Mouse (Mus musculus): Measurements from ENCODE around the gene Tpm1. TPM values are rescaled to one million over a fixed set of nuclear protein-coding genes. Genes with fewer than 3 reads are reported as not detected.
A peak's percentile ranks its signal among the peaks of the same experiment; 100 is the strongest.

Tpm1 gene
- 533 and 589 TPM in 2 replicates for polyA plus RNA-seq (2015; fragmentation: Nextera tagmentation; extraction: Ambion mirVana)

DNA sequence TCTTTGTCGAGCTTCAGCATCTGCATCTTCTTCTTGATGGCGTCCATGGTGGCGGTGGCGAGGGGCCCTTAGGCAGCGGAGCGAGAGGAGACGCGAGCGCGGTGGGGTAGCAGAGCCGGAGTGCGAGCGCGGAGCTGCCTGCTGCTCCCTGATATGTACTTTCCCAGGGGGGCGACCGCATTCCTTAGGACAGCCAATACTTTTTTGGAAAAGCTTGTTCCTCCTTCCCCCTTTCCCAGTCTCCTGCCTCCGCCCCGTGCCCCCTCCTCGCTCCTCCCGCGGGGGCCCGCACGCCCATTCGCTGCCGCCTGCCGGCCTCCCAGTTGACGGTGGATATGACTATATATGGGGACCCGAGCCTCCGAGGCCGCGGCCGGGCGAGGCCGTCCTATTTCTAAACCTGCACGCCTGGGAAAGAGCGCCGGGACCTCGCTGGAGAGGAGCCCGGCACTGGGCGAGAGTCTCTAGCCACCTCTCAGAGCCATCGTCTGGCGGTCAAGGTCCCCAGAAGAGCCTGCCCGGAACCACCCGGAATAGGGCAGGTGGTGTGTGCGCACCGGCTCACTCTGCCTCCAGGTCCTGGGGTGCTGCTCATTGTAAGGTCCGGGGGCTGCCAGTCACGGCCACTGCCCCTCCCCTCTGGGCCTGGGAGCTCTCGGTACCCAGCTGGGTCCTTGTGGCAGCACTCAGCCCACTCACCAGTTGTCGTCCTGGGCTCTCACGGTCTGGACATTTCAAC, at the start of gene Tpm1:
Gene Tpm1 (minus strand): TSS at position 321 of the 739 bp plus-strand sequence.
- peak; percentile 78 for ATAC-seq (replicated peaks; ENCODE audit: low FRiP score)

GRCm38 (mm10) chr9:67094371-67094770, 45.2 kb upstream of the Tpm1 start:
- no peak overlapping the region for H3K27ac ChIP-seq
- H3K27me3 ChIP-seq: no peaks in the 10 kb centered on the region
- no peak overlapping the region for H3K4me3 ChIP-seq (replicated peaks)
- no peaks in the 10 kb centered on the region for H3K9me3 ChIP-seq (replicated peaks)
- ATAC-seq (replicated peaks; ENCODE audit: low FRiP score): no peak
- no peaks in the 10 kb centered on the region for H3K36me3 ChIP-seq
- peaks cover 27% of the 10 kb centered on the region for H3K4me1 ChIP-seq
- 94% methylated on average over 2 of the region's 2 CpGs for WGBS
- no peak overlapping the region for H3K4me2 ChIP-seq
- no peak overlapping the region for H3K9ac ChIP-seq

More for the DNA sequence above, at the start of gene Tpm1:
- H3K4me2 ChIP-seq: peak within 1 kb of the TSS; percentile 92
- no peaks in the 10 kb centered on the region for H3K9me3 ChIP-seq (replicated peaks)
- H3K27ac ChIP-seq: peak within 1 kb of the TSS; percentile 92
- H3K4me3 ChIP-seq (replicated peaks): peak within 1 kb of the TSS; percentile 72
- H3K27me3 ChIP-seq: 0 out of 2 replicates have a peak, but pooled peaks cover 6% of the 10 kb centered on the region
- under 1% methylated on average over 51 of the region's 51 CpGs for WGBS
- H3K4me1 ChIP-seq: peaks cover 55% of the 10 kb centered on the region
- H3K9ac ChIP-seq: peak within 1 kb of the TSS; percentile 83
- no peaks in the 10 kb centered on the region for H3K36me3 ChIP-seq

DNA sequence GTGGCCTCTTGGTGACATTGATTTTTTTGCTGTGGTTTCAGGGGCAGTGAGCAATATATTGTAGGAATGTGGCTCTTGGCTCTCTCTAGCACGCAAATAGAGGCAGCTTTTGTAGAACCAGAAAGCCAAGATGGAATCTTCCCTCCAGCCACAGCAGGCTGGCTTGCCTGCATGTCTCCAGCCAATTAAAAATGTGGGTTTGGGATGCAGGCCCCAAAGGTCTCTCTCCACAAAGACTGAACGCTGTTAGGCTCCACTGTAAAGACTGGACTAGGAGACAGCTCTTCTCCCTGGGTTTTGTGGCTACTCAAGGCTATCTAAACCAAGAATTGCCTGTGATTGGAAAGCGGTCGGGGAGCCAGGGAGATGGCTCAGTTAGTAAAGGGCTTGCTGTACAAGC, 43.0 kb upstream of the Tpm1 start:
- H3K27me3 ChIP-seq: no peaks in the 10 kb centered on the region
- no peak overlapping the region for H3K4me2 ChIP-seq
- H3K4me1 ChIP-seq: peaks cover 24% of the 10 kb centered on the region
- 67% methylated on average over 4 of the region's 4 CpGs for WGBS
- H3K9ac ChIP-seq: no peak overlapping the region
- H3K9me3 ChIP-seq (replicated peaks): no peaks in the 10 kb centered on the region
- no peak for ATAC-seq (replicated peaks; ENCODE audit: low FRiP score)
- H3K27ac ChIP-seq: peak overlapping the region; percentile 68
- H3K4me3 ChIP-seq (replicated peaks): no peak overlapping the region
- H3K36me3 ChIP-seq: no peaks in the 10 kb centered on the region

DNA sequence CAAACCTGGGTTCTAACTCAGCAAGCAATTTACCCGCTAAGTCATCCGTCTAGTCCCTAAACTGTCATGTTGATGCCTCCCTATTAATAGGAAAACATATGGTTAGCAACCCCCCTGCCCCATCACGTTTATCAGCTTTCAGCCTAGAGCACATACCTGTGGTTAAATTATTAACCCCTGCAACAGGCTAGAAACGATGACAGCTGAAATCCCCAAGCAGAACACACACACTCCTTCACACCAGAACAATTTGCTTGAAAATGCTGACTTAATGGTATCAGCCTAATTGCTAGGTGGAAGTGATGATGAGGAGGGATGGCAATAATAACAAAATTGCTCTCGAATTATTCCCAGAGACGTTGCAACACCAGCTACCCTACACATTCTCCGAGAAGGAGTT, 42.4 kb upstream of the Tpm1 start:
- Histone ChIP-seq H3K9ac (no peak overlapping the region), H3K27ac (peak overlapping the region; percentile 68; the same call in 1 of the 2 replicates), H3K4me1 (peaks cover 24% of the 10 kb centered on the region), H3K9me3 (replicated peaks) (no peaks in the 10 kb centered on the region), H3K27me3 (no peaks in the 10 kb centered on the region), H3K4me2 (no peak overlapping the region), H3K36me3 (no peaks in the 10 kb centered on the region), H3K4me3 (replicated peaks) (no peak overlapping the region)
- WGBS: 37% methylated on average over 7 of the region's 7 CpGs
- no peak for ATAC-seq (replicated peaks; ENCODE audit: low FRiP score)

DNA sequence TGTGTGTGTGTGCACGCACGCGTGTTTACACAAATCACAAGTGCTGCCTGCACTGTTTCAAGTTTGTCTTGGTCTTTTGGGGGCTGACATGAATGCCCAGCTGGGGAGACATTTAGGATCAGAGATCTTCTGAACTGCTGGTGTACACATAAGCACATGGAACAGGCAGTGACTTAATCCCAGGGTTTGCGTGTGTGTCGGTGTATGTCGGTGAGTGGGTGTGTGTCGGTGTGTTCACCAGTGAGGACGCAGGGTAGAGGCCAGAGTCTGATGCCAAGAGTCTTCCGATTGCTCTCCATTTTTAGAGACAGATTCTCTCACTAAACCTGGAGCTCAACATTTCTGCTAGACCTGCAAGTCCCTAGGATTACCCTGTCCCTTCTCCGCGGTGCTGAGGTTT, 41.9 kb upstream of the Tpm1 start:
- WGBS: 91% methylated on average over 11 of the region's 11 CpGs
- H3K4me1 ChIP-seq: peaks cover 24% of the 10 kb centered on the region
- H3K36me3 ChIP-seq: no peaks in the 10 kb centered on the region
- H3K9ac ChIP-seq: no peak overlapping the region
- H3K9me3 ChIP-seq (replicated peaks): no peaks in the 10 kb centered on the region
- H3K27me3 ChIP-seq: no peaks in the 10 kb centered on the region
- ATAC-seq (replicated peaks; ENCODE audit: low FRiP score): no peak
- H3K4me3 ChIP-seq (replicated peaks): no peak overlapping the region
- H3K27ac ChIP-seq: peak overlapping the region; percentile 68
- no peak overlapping the region for H3K4me2 ChIP-seq

DNA sequence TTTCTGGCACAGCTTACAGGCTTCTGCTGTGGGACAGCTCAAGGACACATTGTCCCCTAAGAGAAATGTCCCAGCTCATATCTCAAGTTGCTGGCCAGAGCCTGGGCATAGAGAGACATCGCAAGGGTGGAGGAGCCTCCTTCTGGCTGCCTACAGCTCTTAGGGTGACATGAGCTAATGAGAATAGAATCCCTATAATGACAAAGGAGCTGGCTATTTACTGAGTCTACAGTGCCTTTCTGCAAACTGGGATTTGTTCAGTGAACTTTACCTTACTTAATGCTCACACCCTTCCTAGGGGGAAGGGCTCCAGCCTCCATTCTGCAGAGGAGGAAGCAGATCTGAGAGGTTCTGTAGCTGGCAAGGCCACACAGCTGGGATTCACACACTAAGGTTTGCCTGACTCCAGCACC, 41.4 kb upstream of the Tpm1 start:
- Histone ChIP-seq H3K4me2 (no peak overlapping the region), H3K27me3 (no peaks in the 10 kb centered on the region), H3K36me3 (no peaks in the 10 kb centered on the region), H3K9ac (no peak overlapping the region), H3K4me1 (peaks cover 24% of the 10 kb centered on the region), H3K4me3 (replicated peaks) (no peak overlapping the region), H3K27ac (peak overlapping the region; percentile 68), H3K9me3 (replicated peaks) (no peaks in the 10 kb centered on the region)
- 84% methylated on average over 1 of the region's 1 CpGs for WGBS
- no peak for ATAC-seq (replicated peaks; ENCODE audit: low FRiP score)

DNA sequence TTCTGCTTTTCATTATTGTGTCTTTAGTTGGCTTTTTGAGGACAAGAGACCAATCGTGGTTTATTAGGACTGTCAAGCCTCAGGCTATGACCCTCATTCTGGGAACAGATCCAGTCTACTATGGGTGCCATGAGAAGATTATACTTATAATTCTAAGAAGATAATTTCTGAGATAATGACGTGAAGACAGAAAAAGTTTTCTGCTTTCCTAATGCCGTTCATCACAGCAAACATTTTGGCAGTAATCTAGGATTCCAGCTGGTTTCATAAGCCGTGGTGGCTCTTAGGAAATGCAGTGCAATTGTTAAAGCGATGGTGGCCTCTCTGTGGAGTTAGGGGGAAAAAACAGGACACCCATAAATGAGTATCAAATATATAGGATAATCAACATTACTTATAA, 40.0 kb upstream of the Tpm1 start:
- WGBS: 76% methylated on average over 5 of the region's 5 CpGs
- Histone ChIP-seq H3K27ac (no peak overlapping the region), H3K4me1 (peaks cover 24% of the 10 kb centered on the region), H3K4me2 (no peak overlapping the region), H3K27me3 (no peaks in the 10 kb centered on the region), H3K36me3 (no peaks in the 10 kb centered on the region), H3K4me3 (replicated peaks) (no peak overlapping the region), H3K9ac (no peak overlapping the region), H3K9me3 (replicated peaks) (no peaks in the 10 kb centered on the region)
- no peak for ATAC-seq (replicated peaks; ENCODE audit: low FRiP score)

GRCm38 (mm10) chr9:67083801-67084200, 34.6 kb upstream of the Tpm1 start:
- no peaks in the 10 kb centered on the region for H3K27me3 ChIP-seq
- ATAC-seq (replicated peaks; ENCODE audit: low FRiP score): no peak
- no peaks in the 10 kb centered on the region for H3K9me3 ChIP-seq (replicated peaks)
- no peak overlapping the region for H3K27ac ChIP-seq
- no peak overlapping the region for H3K4me2 ChIP-seq
- H3K36me3 ChIP-seq: no peaks in the 10 kb centered on the region
- H3K4me1 ChIP-seq: peaks cover 7% of the 10 kb centered on the region
- H3K4me3 ChIP-seq (replicated peaks): no peak overlapping the region
- H3K9ac ChIP-seq: no peak overlapping the region
- WGBS: 65% methylated on average over 4 of the region's 4 CpGs

GRCm38 (mm10) chr9:67081688-67082087, 32.5 kb upstream of the Tpm1 start:
- Histone ChIP-seq H3K4me2 (no peak overlapping the region), H3K4me3 (replicated peaks) (no peak overlapping the region), H3K27ac (no peak overlapping the region), H3K36me3 (no peaks in the 10 kb centered on the region), H3K9me3 (replicated peaks) (no peaks in the 10 kb centered on the region), H3K27me3 (no peaks in the 10 kb centered on the region), H3K4me1 (peaks cover 27% of the 10 kb centered on the region), H3K9ac (no peak overlapping the region)
- 60% methylated on average over 5 of the region's 5 CpGs for WGBS
- ATAC-seq (replicated peaks; ENCODE audit: low FRiP score): no peak

DNA sequence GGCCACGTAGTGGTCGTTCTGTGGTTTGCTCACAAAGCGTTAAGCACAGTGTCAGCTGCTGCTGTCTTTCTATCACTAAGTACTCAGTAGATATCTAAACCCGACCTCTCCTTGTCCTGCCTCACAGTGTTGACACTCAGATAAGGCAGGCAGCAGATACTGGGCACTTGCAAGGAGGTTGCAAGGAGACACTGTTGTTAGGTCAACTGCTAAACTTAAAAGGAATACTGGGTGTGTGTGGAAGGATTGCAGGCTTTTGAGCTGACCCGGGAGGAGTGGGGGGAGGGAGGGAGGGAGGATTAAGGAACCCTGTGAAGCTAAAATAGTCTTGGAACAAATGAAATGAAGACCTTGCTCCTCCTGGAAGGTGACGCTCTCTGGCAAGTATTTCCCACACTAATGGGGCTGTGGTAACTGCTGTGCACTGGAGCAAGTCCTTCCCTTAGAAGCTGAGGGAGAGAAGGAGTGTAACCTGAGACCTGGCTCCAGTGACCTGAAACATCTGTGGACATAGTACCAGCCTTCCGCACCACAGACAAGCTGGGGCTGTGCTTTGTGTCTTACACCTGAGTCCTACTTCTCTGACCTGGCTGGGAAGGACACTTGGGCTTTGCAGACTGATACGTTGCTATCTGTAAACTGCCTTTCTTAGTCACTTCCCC, 28.6 kb upstream of the Tpm1 start:
- no peak overlapping the region for H3K9ac ChIP-seq

GRCm38 (mm10) chr9:67077266-67077657, 28.1 kb upstream of the Tpm1 start:
- no peaks in the 10 kb centered on the region for H3K36me3 ChIP-seq
- 59% methylated on average over 7 of the region's 7 CpGs for WGBS
- no peak overlapping the region for H3K4me2 ChIP-seq
- H3K9me3 ChIP-seq (replicated peaks): no peaks in the 10 kb centered on the region
- no peak for ATAC-seq (replicated peaks; ENCODE audit: low FRiP score)
- H3K27me3 ChIP-seq: no peaks in the 10 kb centered on the region
- H3K9ac ChIP-seq: no peak overlapping the region
- H3K27ac ChIP-seq: peak overlapping the region; percentile 95
- no peak overlapping the region for H3K4me3 ChIP-seq (replicated peaks)
- H3K4me1 ChIP-seq: peaks cover 42% of the 10 kb centered on the region

More for the DNA sequence above, 28.6 kb upstream of the Tpm1 start:
- H3K4me1 ChIP-seq: peaks cover 36% of the 10 kb centered on the region
- H3K4me2 ChIP-seq: 0 out of 2 replicates have a peak overlapping the region, but pooled peaks have one; percentile 16
- H3K9me3 ChIP-seq (replicated peaks): no peaks in the 10 kb centered on the region
- 20% methylated on average over 8 of the region's 8 CpGs for WGBS
- H3K36me3 ChIP-seq: no peaks in the 10 kb centered on the region
- no peak overlapping the region for H3K4me3 ChIP-seq (replicated peaks)
- ATAC-seq (replicated peaks; ENCODE audit: low FRiP score): peak; percentile 95
- peak overlapping the region; percentile 95 for H3K27ac ChIP-seq
- H3K27me3 ChIP-seq: no peaks in the 10 kb centered on the region

DNA sequence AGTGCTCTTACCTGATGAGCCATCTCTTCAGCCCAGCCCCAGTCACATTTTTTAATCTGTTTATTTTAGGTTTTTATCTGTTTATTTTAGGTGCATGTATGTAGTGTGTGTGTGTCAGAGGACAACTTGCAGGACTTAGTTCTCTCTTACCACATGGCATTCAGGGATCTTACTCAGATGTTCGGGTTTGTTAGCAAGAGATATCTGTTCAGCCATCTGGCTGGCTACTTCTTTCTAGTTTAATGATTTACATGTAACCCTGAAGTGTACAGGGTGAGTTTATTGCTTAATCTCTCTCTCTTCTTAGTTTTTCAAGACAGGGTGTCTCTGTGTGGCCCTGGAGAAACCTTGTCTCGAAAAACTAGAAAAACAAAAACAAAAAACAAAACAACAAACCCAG, 23.0 kb upstream of the Tpm1 start:
- ATAC-seq (replicated peaks; ENCODE audit: low FRiP score): no peak
- no peak overlapping the region for H3K9ac ChIP-seq
- H3K36me3 ChIP-seq: no peaks in the 10 kb centered on the region
- peaks cover 33% of the 10 kb centered on the region for H3K4me1 ChIP-seq
- H3K9me3 ChIP-seq (replicated peaks): no peaks in the 10 kb centered on the region
- 29% methylated on average over 2 of the region's 2 CpGs for WGBS
- peak overlapping the region; percentile 91 for H3K27ac ChIP-seq
- H3K4me3 ChIP-seq (replicated peaks): no peak overlapping the region
- H3K27me3 ChIP-seq: no peaks in the 10 kb centered on the region
- H3K4me2 ChIP-seq: no peak overlapping the region

All from kidney, embryonic 15.5 days (tissue).